Mouse (Mus musculus) G1E-ER4 (cell line): Measurements from ENCODE around the gene Tmprss7. TPM values are rescaled to one million over a fixed set of nuclear protein-coding genes. Genes with fewer than 3 reads are reported as not detected.

Source experiments
- GATA1 ChIP-seq: IDR thresholded peaks from one replicate; pipeline ENCODE4 v1.8.0; 2012; ENCODE audit warnings: low read length, inconsistent platforms
- polyA plus RNA-seq: library from polyadenylated mRNA; stranded (reverse); fragments of >175 nt; gene quantifications from 2 replicates; pipeline ENCODE4 v1.2.3, GENCODE M21; 2012

Tmprss7 gene
- polyA plus RNA-seq, 1 experiment: 0.02 TPM

GRCm38 (mm10) chr16:45613247-45613646 lies 80.2 kb downstream of the Tmprss7 start:
- TF ChIP-seq GATA1: no peak

GRCm38 (mm10) chr16:45610267-45610666 lies 83.2 kb downstream of the Tmprss7 start, which contains the start of gene Gcsam:
Gcsam (plus strand) TSS chr16:45610380.
- no peak for TF ChIP-seq GATA1

- TF ChIP-seq GATA1: no peak
These were observed 84.2 kb downstream of the Tmprss7 start for GRCm38 (mm10) chr16:45609300-45609699.

GRCm38 (mm10) chr16:45608481-45608954 lies 84.9 kb downstream of the Tmprss7 start:
- no peak for TF ChIP-seq GATA1

Other genes with a start within 250 kb of the Tmprss7 start
- gene Gm609, start 200.7 kb downstream of the Tmprss7 start, polyA plus RNA-seq: not detected in 2 replicates
- gene Gm17783, start 161.6 kb downstream of the Tmprss7 start, polyA plus RNA-seq: not detected in 2 replicates
- gene Slc9c1, start 158.3 kb downstream of the Tmprss7 start, polyA plus RNA-seq: not detected in 2 replicates
- not detected in 2 replicates for gene Gcsam, start 83.3 kb downstream of the Tmprss7 start, polyA plus RNA-seq
- gene BC016579, start 39.6 kb downstream of the Tmprss7 start, polyA plus RNA-seq: not detected in 2 replicates
- not detected in 2 replicates for gene Tagln3, start 30.9 kb upstream of the Tmprss7 start, polyA plus RNA-seq
- gene Abhd10, start 49.3 kb upstream of the Tmprss7 start, polyA plus RNA-seq: 3.2 and 5.0 TPM in 2 replicates